Mouse (Mus musculus) left cerebral cortex, postnatal 14 days (tissue): ENCODE results near the gene Pigb. TPM values are rescaled to one million over a fixed set of nuclear protein-coding genes. Genes with fewer than 3 reads are reported as not detected.
"Not testable (repeated sequence)": the region's sequence is repeated elsewhere in the genome, so short reads cannot be mapped to it uniquely, and the experiment has no call there.

Source experiments
- DNase-seq, 2 experiments: peaks; one replicate each; pipeline ENCODE4 v3.0.0; 2021 to 2022; ENCODE audit warnings: low spot score in 2 of 2, mixed read lengths in 1 of 2
- intact Hi-C: fragments of 180-260 bp; cut with DNase I; formaldehyde crosslinking; loops from one replicate; pipeline ENCODE4 v1.15.1; 2025
- long read RNA-seq, 2 experiments: library from polyadenylated mRNA; stranded (forward); transcript quantifications; one replicate each; pipeline ENCODE4 v2.0.0; 2021
- total RNA-seq, 2 experiments: library from RNA; stranded (reverse); gene quantifications; 2 replicates each; pipeline ENCODE4 v1.2.3; 2021

Pigb gene
- 10 to 100 TPM; 15.2 to 15.4 TPM for total RNA-seq
- long read RNA-seq, experiment 1, partial matches to known transcripts = 1 of 5 reads
- long read RNA-seq, experiment 1, other reads (novel, unspliced or antisense) = 0 of 5 reads
- long read RNA-seq, experiment 2, partial matches to known transcripts = 1 of 3 reads
- long read RNA-seq, experiment 2, other reads (novel, unspliced or antisense) = 1 of 3 reads

- no peak for DNase-seq
- intact Hi-C loops = no loop called here
Observed at GRCm38 (mm10) chr9:73040080-73040479, at the start of gene Pigb. Pigb (minus strand) TSS chr9:73040378.

- peak in 1 of 2 experiments; percentile 19 for DNase-seq
- intact Hi-C loops = no loop called here
Observed at GRCm38 (mm10) chr9:73089222-73089920, 49.2 kb upstream of the Pigb start.

- DNase-seq = no peak
- intact Hi-C loops = no loop called here
Observed at GRCm38 (mm10) chr9:73087581-73087980, 47.4 kb upstream of the Pigb start.

DNA sequence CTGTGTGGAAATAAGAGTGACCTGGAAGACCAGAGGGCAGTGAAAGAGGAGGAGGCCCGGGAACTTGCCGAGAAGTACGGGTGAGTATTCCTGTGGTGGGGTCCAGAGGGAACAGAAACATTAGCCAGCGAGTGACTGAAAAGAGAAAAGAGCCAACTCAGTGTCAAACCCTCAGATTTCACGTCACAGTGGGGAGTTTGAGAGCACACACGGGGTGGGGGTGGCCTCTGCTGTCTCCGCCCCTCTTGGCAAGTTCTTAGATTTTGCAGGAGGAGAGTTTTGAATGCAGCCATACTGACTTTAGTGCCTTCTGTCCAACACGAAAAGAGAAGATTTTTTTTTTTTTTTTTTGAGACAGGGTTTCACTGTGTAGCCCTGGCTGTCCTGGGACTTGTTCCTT lies 46.9 kb upstream of the Pigb start:
- DNase-seq = no peak
- intact Hi-C loops = no loop called here

DNA sequence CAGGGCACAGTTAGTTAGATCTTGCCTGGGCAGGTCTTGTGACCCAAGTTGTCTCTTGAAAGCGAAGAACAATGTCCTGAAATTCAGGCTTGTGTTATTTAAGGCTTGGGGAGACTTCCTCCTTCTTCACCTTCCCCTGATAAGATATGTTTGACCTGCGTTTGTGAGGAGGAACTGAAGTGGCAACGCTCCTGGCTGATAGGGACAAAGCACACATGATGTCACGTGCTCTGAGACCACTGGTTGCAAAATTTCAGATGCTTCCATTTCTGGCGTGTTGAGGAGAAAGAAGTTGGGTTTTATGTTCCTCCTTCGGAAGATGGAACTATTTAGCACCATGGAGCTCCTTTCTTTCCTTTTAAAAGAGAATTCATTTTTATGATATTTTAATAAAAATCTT lies 45.7 kb upstream of the Pigb start:
- intact Hi-C loops = no loop called here
- DNase-seq = no peak

DNA sequence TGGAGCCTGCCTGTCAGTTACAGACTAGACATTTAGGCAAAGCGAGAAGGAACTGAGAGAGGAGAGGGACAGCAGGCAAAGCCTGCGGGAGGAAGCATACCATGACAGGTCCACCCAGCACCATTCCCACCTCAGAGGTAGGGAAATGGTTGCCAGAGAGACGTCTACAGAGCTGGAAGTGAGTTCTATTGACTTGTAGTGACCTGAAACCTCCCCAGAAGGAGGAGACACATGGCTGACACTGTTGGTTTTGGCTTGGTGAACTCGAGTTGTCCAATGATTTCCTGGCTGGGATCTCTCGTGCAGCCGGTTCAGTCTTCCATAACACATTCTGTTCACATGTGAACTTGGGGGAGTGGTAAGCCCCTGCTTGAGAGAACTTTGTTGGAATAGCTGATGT lies 43.8 kb upstream of the Pigb start:
- no peak for DNase-seq
- intact Hi-C loops = no loop called here

- no peak for DNase-seq
- intact Hi-C loops = no loop called here
Observed at GRCm38 (mm10) chr9:73082291-73083000, 42.3 kb upstream of the Pigb start.

GRCm38 (mm10) chr9:73079801-73080325 lies 39.7 kb upstream of the Pigb start:
- intact Hi-C loops = no loop called here
- DNase-seq = no peak

DNA sequence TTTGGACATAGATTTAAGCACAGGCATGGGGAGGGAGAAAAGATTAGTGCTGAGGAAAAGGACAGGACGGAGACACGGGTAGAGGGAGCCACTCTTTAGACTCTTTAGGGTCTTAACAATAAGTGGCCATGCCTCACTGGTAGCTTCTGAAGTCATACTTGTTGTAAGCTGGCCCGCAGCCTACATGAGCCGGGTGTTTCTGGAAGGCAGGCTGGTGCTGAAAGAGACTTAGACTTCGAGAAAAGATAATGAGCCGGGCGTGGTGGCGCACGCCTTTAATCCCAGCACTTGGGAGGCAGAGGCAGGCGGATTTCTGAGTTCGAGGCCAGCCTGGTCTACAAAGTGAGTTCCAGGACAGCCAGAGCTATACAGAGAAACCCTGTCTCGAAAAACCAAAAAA lies 39.2 kb upstream of the Pigb start:
- DNase-seq, intact Hi-C loops: not testable (repeated sequence)

DNA sequence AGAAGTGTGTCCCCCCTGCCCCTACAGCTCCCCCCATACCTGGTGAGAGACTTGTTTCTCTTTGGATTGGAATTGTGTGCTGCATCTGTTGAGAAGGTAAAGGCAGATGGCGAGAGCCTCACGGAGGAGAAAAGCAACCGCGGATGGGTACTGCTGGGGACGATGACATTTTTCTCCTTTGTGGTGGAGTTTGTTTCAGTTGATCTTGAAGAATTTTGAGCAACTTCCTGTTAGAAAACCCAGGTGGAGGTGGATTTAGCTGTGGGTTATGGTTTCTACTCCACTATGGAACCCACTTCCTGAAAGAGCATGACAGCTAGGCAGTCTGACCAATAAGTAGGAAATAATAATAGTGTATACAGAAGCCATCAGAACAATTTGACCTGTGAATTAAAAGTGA lies 33.0 kb upstream of the Pigb start:
- intact Hi-C loops = no loop called here
- no peak for DNase-seq

DNA sequence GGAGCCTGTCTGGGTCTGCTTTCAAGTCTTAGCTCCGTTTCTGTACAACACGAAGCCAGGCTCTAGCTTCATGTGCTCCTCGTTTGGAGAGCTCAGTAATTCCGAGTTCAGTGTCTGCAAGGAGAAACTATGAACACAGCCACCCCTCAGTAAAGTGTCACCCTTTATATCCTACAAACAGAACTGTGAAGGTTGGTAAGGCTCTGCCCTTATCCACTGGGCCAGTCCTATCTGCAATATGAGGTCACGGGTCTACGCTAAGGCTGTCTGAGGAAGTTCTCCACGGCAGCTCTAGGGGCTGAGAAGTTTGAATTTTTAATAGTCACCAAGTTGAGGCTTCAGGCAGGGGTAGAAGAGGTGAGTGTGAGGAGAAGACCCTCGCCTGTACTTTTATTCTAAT lies 32.2 kb upstream of the Pigb start:
- intact Hi-C loops = no loop called here
- no peak for DNase-seq

GRCm38 (mm10) chr9:73070971-73071659 lies 30.9 kb upstream of the Pigb start:
- intact Hi-C loops = no loop called here
- peak in 1 of 2 experiments; percentile 52 for DNase-seq

GRCm38 (mm10) chr9:73068688-73069087 lies 28.5 kb upstream of the Pigb start:
- intact Hi-C loops = no loop called here
- DNase-seq = no peak

GRCm38 (mm10) chr9:73068230-73068679 lies 28.1 kb upstream of the Pigb start:
- DNase-seq = peak; percentile 50 to 81
- intact Hi-C loops = no loop called here

DNA sequence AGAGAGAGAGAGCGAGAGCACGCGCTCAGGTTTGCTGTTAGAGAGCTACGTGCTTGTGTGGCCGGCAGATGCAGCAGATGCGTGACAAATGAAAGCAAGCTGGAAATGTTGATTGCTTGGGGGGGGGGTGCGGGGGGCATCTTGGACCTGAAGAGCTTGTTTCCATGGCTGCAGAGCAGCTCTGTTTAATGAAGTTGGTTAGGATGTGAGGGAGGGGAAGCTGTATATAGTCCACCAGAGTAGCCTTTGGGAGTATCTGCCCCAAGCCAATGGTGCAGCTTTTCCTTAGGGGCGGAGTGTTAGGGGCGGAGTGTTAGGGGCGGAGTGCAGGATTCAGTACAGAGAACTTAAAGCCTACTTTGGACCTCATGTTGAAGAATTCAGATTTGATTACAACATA lies 26.9 kb upstream of the Pigb start:
- no peak for DNase-seq
- intact Hi-C loops = no loop called here

DNA sequence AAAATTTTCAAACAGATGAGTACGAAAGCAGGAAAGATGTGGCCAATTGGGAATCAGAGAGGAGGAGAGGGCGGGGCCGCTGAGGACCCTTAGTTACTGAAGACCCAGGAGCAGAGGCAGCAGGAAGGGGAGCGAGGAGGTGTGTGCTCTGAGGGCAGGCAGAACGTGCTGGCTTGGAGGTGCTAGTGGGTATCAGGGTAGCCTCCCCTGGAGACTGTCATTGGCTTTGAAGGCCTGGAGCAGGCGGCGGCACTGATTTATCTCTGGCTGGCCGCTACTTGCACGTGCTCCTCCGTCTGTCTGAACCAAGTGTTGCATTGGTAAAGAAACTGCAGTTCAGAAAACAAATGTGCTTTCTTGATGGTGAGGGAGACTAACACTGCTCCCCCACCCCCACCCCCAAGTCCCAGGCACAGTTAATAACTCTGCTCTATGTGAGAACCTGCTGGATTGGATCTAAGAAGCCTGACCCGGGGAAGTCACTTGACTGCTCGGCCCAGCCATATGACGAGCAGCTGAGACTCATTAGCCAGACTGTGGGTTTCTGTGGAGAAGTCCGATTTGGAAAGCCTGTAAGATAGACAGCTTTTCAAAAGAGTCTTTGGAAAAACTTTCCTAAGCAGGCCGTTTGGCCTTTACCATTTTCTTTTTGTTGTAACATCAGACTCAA lies 23.6 kb upstream of the Pigb start:
- intact Hi-C loops = no loop called here
- DNase-seq = no peak

DNA sequence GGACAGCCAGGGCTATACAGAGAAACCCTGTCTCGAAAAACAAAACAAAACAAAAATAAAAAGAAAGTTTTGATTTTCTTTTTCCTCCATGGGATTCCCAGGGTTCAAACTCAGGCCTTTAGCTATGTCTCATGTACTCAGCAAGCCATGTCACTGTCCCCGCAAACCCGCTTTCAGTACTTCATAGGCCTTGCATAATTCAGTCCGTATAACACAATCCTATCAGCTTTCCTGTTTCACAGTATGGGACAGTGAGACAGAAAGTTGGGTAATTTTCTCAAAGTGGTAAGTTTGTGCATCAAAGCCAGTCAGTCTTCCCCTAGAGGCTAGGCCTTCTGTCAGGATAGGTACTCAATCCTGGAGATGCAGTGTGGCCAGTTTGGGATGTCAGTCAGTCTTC lies 19.0 kb upstream of the Pigb start:
- intact Hi-C loops = no loop called here

GRCm38 (mm10) chr9:73055441-73055911 lies 15.3 kb upstream of the Pigb start:
- intact Hi-C loops = no loop called here
- DNase-seq = no peak

More for the DNA sequence above, 19.0 kb upstream of the Pigb start:
- DNase-seq = no peak

- intact Hi-C loops = no loop called here
- DNase-seq = no peak
Observed at GRCm38 (mm10) chr9:73050606-73051005, 10.4 kb upstream of the Pigb start.
